Mouse (Mus musculus) gastrocnemius, adult 2 months (tissue): ENCODE measurements at regions not wholly inside any gene's neighbourhood (a gene's known extent, or its start where the extent isn't known, plus 50 kb on each side); places are given as distances from the start of the nearest gene placed in this dataset.
"Not testable (repeated sequence)": the region's sequence is repeated elsewhere in the genome, so short reads cannot be mapped to it uniquely, and the experiment has no call there.

Experiments used
- DNase-seq: peaks from one replicate; pipeline ENCODE4 v3.0.0; 2022
- H3K27ac ChIP-seq: fragments of 200-600 bp; 2 replicates; pipeline ENCODE4 v1.8.1; 2022; ENCODE audit warnings: mild to moderate bottlenecking
- H3K4me3 ChIP-seq: fragments of 200-600 bp; 2 replicates; pipeline ENCODE4 v1.8.1; 2022; ENCODE audit warnings: mild to moderate bottlenecking, moderate library complexity
- CTCF ChIP-seq: fragments of 200-600 bp; IDR thresholded peaks from 2 replicates; pipeline ENCODE4 v1.8.1; 2022; ENCODE audit warnings: antibody characterized with exemption, mild to moderate bottlenecking, moderate library complexity
- intact Hi-C: fragments of 180-260 bp; cut with DNase I; formaldehyde crosslinking; loops from one replicate; pipeline ENCODE4 v1.15.1; 2025

DNA sequence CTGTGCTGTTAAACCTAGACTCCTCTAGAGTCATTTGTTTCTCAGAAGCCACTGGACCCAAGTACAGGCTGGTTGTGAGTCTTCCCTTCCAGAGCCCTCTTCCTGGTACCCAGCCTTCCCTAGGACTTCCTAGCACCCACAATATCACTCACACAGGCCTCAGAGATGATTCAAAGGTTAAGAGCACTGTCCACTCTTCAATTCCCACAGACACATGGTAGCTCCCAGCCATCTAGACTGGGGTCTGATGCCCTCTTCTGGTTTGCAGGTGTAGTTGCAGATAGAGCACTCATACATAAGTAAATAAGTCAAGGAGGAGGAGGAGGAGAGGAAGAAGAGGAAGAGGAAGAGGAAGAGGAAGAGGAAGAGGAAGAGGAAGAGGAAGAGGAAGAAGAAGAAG lies 163.3 kb upstream of the Rapgef5 start:
- TF ChIP-seq CTCF = peak; percentile 54
- no peak for DNase-seq
- intact Hi-C loops = loop anchor here (2.0 kb wide), 1 partner anchor 220 kb away; no protein-coding TSS in a partner anchor
- H3K4me3 ChIP-seq = no peak overlapping the region
- no peak overlapping the region for H3K27ac ChIP-seq

DNA sequence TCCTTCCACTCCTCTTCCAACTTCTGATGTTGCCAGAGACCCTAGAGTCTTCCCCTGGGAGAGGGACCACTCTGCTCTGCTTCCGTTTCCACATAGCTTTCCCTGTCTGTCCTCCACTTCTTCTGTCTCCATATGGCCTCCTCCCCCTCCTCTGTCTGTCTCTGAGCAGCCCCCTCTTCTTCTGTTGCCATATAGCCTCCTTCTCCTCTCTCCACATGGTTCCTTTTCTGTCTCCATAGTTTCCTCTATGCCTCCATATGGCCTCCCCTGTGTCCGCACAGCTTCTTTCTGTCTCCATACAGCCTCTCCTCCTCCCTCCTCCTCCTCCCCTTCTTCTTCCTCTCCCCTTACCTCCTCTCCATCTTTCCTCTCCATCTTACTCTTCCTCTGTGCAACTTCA lies 158.5 kb upstream of the Rapgef5 start:
- no peak for DNase-seq
- TF ChIP-seq CTCF = no peak
- intact Hi-C loops = no loop called here
- Histone ChIP-seq H3K27ac (no peak overlapping the region), H3K4me3 (no peak overlapping the region)

- no peak for DNase-seq
- Histone ChIP-seq H3K4me3 (no peak overlapping the region), H3K27ac (no peak overlapping the region)
- intact Hi-C loops = no loop called here
- TF ChIP-seq CTCF = no peak
Observed at GRCm38 (mm10) chr12:117358891-117359290, 157.4 kb upstream of the Rapgef5 start.

- DNase-seq = no peak
- intact Hi-C loops = no loop called here
- no peak for TF ChIP-seq CTCF
- Histone ChIP-seq H3K4me3 (no peak overlapping the region), H3K27ac (no peak overlapping the region)
Observed at GRCm38 (mm10) chr12:117360215-117360614, 156.1 kb upstream of the Rapgef5 start.

GRCm38 (mm10) chr12:117361826-117362225 lies 154.5 kb upstream of the Rapgef5 start:
- no peak overlapping the region for H3K27ac ChIP-seq
- intact Hi-C loops = no loop called here
- no peak for TF ChIP-seq CTCF
- no peak for DNase-seq
- no peak overlapping the region for H3K4me3 ChIP-seq

DNA sequence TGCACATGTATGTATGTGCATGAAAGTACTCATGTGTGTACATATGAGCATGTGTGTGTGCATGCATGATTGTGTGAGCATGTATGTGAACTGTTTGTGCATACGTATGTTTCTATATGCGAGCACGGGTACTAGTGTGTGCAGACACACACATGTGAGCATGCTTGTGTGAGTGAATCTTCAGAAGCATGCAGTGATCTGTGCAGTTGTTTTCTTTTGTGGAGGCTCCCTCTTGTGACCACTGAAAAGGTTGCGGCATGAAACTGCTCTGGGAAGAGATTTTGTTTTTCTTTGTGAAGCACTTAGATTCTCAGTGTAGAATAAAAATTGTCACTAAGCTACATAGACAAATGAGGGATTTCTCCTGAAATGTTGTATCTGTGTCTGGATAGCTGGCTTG lies 152.8 kb upstream of the Rapgef5 start:
- intact Hi-C loops, H3K27ac ChIP-seq: not testable (repeated sequence)

GRCm38 (mm10) chr12:117365181-117365580 lies 151.1 kb upstream of the Rapgef5 start:
- DNase-seq = no peak
- Histone ChIP-seq H3K27ac (no peak overlapping the region), H3K4me3 (no peak overlapping the region)
- intact Hi-C loops = no loop called here
- no peak for TF ChIP-seq CTCF

More for the DNA sequence above, 152.8 kb upstream of the Rapgef5 start:
- not testable (repeated sequence) for DNase-seq, H3K4me3 ChIP-seq

GRCm38 (mm10) chr12:117365876-117366275 lies 150.4 kb upstream of the Rapgef5 start:
- DNase-seq = no peak
- intact Hi-C loops = no loop called here
- TF ChIP-seq CTCF = no peak
- Histone ChIP-seq H3K4me3 (no peak overlapping the region), H3K27ac (no peak overlapping the region)

DNA sequence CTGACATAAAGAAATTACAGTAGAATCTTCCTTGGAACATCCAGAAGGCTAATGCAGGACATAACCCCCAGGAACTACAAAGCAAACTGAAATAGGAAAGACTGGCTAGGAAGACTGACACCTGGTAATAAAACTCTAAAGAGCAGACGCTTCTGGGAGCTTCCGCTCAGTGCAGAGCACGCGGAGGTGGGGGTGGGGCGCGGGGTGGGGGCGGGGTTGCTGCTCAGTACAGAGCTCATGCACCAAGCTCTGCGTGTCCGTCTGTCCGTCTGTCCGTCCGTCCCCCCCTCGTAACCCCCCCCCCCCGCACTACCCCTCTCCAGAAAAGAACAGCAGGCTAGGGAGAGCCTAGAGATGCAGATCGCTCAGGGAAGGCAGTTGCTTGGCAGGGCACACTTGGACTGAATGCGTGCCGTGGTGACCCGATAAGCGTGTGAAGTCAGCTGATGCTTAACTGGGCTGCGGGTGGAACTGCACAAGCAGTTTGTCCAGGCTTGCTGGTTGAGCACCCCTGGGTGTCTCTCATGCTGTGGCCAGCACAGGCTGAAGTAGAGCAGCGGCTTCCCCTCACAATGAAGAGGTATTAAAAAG lies 137.9 kb upstream of the Rapgef5 start:
- no peak for DNase-seq
- H3K4me3 ChIP-seq = peak overlapping the region; percentile 37
- H3K27ac ChIP-seq = no peak overlapping the region
- no peak for TF ChIP-seq CTCF
- intact Hi-C loops = no loop called here

- no peak for DNase-seq
- TF ChIP-seq CTCF = no peak
- H3K4me3 ChIP-seq = no peak overlapping the region
- intact Hi-C loops = no loop called here
- H3K27ac ChIP-seq = no peak overlapping the region
Observed at GRCm38 (mm10) chr12:117379103-117379850, 137.0 kb upstream of the Rapgef5 start.

GRCm38 (mm10) chr12:117380836-117381235 lies 135.4 kb upstream of the Rapgef5 start:
- DNase-seq = no peak
- no peak for TF ChIP-seq CTCF
- no peak overlapping the region for H3K27ac ChIP-seq
- no peak overlapping the region for H3K4me3 ChIP-seq
- intact Hi-C loops = no loop called here

GRCm38 (mm10) chr12:117382727-117383126 lies 133.6 kb upstream of the Rapgef5 start:
- H3K27ac ChIP-seq, intact Hi-C loops, H3K4me3 ChIP-seq, DNase-seq: not testable (repeated sequence)

- peak; percentile 85 for TF ChIP-seq CTCF
- no peak overlapping the region for H3K4me3 ChIP-seq
- no peak overlapping the region for H3K27ac ChIP-seq
- intact Hi-C loops = loop anchor here (1.0 kb wide), 1 partner anchor 379 kb away; no protein-coding TSS in a partner anchor
- peak; percentile 79 for DNase-seq
Observed at GRCm38 (mm10) chr12:117385072-117385666, 131.1 kb upstream of the Rapgef5 start.
